Mouse (Mus musculus) frontal cortex, adult 2 months (tissue): Measurements from ENCODE around the gene Birc5. TPM values are rescaled to one million over a fixed set of nuclear protein-coding genes. Genes with fewer than 3 reads are reported as not detected.
"Not testable (repeated sequence)": the region's sequence is repeated elsewhere in the genome, so short reads cannot be mapped to it uniquely, and the experiment has no call there.

Experiments used
- DNase-seq, 2 experiments: peaks; one replicate each; pipeline ENCODE4 v3.0.0; 2022; ENCODE audit warnings: low spot score in 1 of 2; ENCODE audit errors: extremely low spot score in 1 of 2
- polyA plus RNA-seq: library from polyadenylated mRNA; depleted of rRNA; stranded (reverse); fragments of >200 nt; gene quantifications from 2 replicates; pipeline ENCODE4 v1.2.3, GENCODE M21; 2012; rRNA removed

Birc5 gene
- polyA plus RNA-seq, result 2.8 and 3.4 TPM in 2 replicates

DNA sequence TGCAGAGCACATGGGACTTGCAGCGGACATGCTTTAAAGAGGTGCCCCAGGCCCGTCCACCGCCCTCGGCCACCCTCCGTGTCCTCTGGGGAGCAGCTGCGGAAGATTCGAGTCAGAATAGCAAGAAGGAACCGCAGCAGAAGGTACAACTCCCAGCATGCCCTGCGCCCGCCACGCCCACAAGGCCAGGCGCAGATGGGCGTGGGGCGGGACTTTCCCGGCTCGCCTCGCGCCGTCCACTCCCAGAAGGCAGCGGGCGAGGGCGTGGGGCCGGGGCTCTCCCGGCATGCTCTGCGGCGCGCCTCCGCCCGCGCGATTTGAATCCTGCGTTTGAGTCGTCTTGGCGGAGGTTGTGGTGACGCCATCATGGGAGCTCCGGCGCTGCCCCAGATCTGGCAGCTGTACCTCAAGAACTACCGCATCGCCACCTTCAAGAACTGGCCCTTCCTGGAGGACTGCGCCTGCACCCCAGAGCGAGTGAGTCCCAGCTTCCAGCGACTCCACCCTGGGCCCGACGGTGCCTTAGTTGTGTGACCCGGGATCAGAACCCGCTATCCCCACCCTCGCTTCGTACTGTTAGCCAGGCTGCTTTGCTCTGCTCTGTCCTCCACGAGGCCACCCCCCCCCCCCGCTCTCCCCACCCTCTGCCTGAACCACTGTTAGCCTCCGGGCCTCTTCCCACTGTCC lies at the start of gene Birc5:
Birc5 (plus strand) TSS at position 267 of the 687 bp plus-strand sequence.
- DNase-seq, result peak; percentile 86 to 96

DNA sequence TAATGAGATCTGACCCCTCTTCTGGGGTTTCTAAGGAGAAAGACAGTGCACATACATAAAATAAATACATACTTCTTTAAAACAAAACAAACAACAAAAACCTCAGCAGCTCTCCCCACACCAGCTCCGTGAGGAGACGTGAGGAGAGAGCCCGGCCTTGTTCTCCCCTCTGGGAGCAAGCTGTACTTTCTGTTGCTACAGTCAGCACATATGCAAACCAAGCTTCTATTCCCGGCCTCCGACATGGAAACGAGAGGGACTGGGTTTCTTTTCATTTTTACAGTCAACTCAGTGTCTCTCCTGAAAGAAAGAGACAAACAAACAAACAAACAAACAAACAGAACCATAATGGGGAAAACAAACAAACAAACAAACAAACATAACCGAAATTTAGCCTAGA lies 49.0 kb upstream of the Birc5 start:
- no peak for DNase-seq

DNA sequence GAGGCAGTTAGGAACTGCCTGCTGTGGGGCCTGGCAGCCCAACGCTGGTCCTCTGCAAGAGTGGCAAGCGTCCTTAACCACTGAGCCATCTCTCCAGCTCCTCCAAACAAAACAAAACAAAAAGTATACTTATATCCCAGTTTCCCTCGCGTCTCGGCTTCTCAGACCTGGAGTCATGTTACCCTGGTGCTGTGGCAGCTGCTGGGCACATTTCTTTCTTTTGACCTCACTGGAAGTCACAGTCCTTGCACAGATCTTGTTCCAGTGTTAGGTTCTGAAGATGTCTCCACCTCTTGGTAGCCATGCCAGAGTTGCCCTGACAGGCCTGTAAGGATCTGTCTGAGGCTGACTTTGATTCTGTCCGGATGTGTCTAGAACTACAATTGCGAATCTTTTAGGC lies 47.4 kb upstream of the Birc5 start:
- no peak for DNase-seq

DNA sequence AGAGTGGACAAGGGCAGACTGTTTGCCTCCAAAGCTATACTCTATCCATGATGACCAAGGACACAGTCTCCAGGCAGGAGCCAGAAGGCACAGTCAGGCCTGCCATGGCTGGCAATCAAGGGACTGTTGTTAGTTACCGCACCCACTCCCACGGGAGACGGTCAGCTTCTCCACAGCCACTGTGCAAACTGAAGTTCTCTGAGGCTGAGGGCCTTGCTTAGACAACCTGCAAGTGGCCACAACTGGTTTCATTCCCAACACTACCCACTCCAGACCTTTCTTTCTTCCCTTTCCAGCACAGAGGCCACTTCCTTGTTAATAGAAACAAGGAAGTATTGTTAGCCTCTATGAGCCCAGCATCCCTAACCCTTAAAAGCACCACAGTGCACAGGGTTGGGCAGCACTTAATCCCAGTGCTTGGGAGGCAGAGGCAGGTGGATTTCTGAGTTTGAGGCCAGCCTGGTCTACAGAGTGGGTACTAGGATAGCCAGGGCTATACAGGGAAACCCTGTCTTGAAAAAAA lies 45.8 kb upstream of the Birc5 start:
- DNase-seq, result no peak

DNA sequence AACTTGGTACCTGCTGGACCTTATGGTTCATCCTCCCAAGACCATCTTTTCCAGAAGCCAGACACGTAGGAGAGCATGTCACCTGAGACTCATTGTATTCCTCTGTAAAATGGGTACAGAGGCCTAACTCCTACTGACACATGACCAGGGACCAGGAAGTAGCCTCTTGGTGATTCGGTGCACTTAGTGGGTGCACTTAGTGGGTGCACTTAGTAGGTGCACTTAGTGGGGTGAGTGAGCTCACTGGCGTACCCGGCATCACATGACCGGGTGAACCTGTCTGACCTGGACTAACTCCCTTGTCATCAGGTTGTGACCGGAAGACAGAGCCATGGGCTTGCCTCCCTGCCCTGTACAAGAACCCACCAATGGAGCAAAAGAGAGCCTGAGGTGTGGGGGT lies 42.3 kb upstream of the Birc5 start:
- no peak for DNase-seq

DNA sequence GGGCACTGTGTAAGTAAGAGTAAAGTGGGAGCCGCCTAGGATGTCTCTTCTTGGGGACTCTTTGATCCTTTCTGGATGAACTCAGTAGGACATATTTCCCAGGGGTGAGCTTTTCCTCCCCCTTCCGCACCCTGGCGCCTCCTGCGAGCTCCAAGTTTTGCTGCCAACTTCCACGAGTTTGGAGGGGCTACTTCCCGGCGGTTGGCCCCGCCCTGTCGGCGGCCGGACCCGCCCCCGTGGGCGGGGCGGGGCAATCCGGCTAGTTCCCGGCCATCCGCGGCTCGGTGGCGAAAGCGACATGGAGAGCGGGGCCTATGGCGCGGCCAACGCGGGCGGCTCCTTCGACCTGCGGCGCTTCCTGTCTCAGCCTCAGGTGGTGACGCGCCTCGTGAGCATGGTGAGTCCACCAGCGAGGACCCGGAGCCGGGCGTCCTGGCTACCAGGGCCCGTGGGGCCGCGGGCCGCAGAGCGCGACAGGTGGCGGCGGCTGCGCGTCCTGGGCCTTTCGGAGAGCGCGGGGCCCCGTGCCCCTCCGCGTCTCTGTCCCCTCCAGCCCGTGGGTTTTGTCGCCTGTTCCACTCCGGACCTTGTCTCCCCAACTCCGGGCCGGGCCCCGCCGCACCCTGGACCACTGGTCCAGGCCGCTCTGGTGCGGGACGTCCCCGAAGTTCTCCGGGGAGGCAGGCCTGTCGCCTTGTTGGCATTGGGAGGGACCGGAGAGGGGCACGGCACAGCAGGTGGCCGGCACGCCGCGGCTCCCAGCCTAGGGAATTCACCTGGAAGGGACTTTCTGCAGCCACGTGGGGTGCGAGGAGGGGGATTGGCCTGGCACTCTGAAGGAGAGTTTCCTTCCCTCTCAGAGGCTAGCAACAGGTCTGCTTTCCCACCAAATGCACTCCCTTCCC lies 39.4 kb upstream of the Birc5 start, which contains the start of the genes Gm20708 and Syngr2:
Gm20708 (plus strand) TSS at position 262 of the 905 bp plus-strand sequence.
Syngr2 (plus strand) TSS at position 262 of the 905 bp plus-strand sequence.
- DNase-seq, result no peak

DNA sequence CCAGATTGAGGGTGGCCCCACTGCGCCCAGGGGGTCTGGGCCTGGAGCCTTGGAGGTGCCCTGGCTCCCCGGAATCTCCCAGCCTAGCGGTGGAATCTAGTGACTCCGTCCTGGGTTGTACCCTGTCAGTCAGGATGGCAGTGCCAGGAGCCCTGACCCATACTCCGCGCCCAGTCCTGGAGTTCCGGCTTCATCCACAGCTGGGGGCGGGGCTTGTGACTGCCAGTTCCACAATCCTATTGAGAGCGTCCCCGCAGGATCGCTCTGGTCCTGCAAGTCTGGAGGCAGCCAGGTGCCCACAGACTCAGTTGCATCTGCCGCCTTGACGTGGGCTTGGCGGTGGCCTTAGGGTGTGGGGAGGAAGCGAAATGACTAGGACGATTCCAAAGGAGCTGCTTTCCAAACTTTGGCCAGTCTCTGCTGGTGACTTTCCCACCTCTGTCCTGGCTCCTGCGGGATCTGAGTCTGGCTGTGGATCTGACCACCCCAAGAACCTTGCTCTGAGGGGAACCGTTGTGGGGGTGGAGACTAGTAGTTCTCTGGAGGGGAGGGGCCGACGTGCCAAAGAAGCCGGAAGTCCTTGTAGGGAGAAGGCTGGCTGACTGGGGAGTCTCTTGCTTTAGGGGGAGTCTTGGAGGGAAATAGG lies 38.5 kb upstream of the Birc5 start:
- DNase-seq, result peak in 1 of 2 experiments; percentile 56

DNA sequence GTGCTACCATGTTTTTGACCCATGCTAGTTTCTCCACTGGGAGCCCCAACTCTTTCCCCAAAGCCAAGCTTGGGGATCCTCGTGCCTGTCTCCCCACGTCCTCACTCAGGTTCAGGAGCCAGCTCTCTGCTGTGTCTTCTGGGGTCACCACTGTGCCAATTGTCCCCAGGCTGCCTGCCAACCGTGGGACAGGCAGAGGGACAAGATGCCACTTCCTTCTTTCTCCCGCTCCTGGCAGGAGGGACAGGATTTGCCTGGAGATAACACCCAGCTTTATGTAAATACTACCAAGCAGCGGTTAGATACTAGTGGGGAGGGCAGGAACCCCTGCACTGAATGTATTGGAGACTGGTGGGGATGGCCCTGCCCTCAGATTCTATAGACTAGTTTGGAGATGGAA lies 35.2 kb upstream of the Birc5 start:
- no peak for DNase-seq

DNA sequence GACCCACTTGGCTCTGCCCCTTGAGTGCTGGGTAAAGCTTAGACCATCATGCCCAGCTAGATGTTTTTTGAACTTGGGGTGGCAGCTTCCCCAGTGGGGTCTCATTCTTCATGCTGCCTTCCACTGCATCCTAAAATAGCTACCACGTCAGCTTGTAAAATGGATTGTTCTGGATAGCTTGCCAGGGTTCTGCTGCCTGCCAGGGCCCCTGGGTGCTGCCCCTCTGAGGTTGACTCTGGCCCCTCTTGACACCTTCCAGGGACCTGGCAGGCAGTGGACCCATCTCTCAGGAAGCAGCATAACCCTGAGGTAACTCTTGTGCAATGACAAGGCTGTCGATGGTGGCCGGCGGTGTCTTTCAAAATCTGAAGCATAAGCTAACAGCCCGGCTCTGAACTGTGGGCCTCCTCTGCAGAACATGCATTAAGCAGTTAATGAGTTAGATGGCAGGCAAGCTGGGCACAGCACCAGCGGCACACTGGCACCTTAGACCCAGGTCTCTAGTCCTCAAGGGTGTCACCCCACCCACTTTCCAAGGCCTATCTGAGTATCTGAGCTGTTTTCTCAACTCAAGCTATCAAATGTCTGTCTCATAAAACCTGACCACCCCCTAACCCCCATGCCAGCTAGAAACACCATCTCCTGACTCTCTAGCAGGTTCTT lies 34.2 kb upstream of the Birc5 start:
- no peak for DNase-seq

DNA sequence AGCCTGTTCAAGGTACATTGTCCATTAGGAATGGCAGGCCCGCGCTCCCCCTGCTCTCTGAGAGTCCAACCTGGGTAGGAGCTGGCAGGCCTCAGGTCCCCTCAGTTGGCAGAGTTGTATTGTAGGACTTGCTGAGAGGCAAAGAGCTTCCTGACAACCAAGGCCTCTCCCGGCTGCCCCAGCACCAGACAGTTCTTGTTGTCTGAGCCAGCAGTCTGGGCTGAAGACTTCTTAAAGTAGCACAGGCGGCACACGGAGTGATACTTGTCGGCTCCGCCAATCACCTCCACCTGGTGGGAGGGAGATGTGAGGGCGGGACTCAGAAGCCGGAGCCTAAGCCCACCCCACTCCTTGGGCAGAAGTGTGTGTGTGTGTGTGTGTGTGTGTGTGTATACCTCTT lies 33.2 kb upstream of the Birc5 start:
- DNase-seq, result not testable (repeated sequence)

DNA sequence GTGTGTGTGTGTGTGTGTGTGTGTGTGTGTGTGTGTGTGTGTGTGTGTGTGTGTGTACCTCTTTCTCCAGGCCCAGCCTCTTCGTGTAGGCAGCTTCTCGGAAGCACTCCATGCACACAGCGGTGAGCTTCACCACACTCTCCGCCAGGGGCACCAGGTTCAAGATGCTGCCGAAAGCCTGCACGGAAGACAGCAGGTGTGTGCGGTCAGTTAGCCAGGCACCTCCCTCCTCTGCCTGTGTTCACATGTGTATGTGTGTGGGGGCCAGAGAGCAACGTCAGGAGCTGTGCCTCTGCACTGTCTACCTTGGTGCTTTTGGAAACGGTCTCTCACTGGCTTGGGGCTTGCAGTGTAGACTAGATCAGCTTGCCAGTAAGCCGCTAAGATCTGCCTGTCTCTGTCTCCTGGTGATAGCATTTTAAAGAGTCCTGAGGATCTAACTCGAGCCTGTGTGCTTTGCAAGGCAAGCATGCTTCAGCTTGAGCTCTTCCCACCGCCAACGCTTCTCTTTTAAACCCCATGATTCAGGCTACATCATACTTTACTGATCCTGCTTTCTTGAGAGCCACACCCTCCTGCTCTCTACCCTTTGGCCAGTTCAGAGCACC lies 32.6 kb upstream of the Birc5 start:
- DNase-seq, result no peak

DNA sequence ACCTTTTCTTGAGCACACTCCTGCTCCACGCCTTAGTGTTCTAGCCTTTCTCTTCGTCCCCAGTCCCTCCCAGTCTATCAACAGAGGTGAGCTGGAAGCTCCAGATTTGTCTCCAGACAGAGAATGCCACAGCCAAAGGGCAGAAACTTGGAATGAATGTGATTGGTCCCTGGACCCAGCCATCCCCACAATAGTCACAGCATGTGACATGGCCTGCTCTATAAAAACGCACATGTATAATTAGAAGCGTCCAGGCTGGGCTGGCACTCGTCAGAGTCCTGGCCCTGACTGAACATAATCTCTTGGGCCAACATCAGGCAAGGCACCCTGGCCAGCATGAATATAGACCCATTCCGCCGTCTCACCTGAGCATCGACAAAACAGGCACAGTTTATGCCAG lies 30.0 kb upstream of the Birc5 start:
- DNase-seq, result no peak

DNA sequence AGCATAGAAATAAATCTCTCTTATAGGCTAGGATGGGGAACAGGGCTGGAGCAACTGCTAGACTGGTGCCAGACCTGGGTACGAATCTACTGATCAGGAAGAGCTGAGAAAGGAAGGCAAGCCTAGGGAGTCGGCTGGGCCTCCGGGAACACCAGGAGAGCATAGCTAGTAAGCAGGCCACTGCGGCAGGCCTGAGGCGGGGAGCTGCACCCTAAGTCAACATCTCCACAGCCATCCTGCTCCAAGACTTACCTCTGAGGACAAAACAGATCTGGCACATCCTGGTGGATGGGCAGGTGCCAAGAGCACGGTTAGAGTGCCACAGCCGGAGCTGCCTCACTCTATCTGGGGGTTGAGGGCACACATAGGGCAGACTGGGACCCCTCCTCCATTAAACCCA lies 28.9 kb upstream of the Birc5 start:
- DNase-seq, result no peak

DNA sequence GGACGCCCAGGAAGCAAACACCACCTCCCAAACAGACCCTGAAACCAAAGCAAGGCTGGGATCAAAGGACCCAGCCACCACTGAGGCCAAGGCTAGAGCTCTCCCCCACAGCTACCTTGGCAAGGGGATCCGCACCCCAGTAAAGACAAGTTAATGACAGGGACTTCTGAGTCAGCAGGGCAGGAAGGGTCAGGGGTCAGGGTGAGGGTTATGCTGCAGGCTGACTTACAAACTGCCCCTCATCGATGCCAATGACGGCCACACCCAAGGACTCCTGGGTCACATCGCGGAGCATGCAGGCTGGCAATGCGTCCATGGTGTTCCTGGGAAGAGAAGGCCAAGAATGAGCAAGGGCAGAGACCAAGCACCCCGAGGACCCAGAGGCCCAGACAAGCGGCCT lies 27.2 kb upstream of the Birc5 start:
- DNase-seq, result no peak

DNA sequence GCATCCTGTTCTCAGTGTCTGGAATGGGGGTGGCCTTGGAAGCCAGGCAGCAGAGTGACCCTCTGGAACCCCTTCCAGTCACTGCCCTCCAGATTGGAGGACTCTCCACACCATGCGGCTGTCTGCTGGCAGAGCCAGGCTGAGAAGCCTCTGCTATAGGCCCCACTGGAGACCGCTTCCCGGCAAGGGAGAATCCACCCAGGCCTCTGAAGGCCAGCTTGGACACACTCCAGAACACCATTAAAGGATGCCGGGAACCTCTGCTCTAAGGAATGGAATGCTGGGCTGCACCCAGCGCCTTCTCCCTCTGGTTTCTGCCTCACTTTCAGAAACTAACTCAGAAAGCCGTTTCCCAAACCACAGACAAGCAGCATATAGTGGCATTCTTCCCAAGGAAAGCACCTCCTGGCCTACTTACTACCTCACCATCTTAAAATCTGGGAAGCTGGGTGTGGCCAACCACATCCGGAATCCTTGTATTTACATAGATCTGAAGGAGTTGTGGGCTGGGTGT lies 26.3 kb upstream of the Birc5 start:
- DNase-seq, result no peak

DNA sequence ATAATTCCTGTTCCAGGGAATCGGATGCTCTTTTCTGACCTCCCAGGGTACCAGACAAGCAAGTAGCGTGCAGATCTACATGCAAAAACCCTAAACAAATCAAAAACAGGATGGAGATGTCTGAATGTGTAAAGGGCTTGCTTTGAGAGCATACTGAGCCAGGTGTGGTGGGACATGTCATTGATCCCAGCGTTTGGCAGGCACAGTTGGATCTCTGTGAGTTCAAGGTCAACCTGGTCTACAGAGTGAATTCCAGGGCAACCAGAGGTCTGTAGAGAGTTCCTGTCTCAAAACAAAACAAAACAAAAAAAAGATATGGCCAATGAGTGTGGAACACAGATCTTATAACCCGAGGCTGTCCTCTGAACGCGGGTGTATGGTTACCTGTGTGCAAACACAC lies 25.6 kb upstream of the Birc5 start:
- no peak for DNase-seq

DNA sequence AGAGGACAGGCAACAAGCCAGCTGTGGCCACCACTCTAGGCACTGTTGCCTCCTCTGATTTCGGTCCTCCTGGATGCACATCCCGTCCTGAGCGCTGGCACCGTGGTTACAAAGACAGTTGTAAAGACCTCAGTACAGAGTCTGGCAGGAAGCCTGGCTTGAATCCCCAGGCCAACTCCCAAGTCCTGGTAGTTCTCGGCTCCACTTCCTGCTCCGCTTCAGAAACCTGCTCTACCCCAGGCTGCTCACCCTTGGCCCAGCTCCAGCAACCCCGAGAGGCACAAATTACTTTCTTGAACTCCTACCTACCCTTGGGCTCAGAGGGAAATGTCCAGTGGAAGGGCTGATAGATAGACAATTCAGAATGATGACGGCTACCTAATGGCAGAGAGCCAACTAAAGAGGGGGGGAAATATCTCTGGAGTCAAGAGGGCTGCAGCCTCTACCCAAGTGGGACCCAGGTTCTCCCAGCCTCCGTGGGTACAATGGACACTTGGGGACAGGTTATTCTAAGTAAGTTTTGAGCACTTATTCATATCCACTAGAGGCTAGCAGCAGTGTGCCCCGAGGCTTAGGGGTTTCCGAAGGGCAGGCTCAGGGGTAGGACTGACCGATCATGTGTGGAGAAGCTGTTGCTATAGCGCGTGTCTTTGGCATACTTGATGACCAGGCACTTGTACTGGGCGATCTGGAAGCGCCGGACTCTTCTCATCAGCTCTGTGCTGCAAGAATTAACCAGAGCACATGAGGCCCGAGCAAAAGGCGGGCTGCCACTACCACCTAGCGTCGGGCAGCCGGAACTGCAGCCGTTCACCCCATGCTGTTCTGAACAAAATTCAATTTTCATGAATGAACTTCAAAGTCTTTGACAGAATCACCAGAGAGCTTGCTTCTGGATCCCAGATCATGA lies 24.7 kb upstream of the Birc5 start:
- DNase-seq, result peak in 1 of 2 experiments; percentile 88

DNA sequence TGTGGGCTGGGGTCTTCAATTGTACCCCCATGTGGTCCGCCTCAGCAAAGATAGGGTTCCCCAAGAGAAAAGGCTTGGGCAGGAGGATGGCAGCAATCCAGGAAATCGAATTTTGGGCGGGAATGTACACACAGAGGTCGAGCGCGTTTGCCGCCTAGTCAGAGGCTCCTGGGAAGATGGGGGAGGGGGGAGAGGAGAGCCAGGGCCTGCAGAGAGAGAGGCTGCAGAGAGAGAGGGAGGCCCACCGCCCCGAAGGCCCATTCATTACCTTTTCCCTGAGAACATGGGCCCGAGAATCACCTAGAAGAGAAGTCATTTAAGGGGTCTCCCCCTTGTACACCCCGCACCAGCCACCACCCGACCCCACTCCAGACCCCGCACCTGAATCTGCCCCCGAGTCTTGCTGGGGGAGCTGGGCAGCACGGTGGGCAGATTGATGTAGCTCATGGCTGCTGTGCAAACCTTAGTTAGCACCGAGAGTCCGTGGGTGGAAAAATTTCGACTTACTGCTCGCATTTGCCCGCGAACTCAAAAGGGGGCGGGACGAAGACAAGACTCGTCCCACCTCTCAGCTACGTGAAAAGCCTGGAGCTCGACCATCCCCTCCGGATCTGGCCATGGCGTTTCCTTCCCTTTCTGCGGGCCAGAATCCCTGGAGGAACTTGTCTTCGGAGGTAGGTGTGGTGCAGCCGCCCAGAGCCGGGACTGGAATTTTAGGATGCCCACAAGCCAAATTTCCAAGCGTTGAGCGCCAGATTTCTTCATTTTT lies 23.5 kb upstream of the Birc5 start, which contains the start of the genes Afmid and Tk1:
Afmid (plus strand) TSS at position 592 of the 769 bp plus-strand sequence.
Tk1 (minus strand) TSS at position 760 of the 769 bp plus-strand sequence.
- DNase-seq, result peak in 1 of 2 experiments; percentile 62
